Mouse (Mus musculus): Measurements from ENCODE around the gene Snrnp35. TPM values are rescaled to one million over a fixed set of nuclear protein-coding genes. Genes with fewer than 3 reads are reported as not detected.

Gene Snrnp35
- polyA plus RNA-seq, 1 experiment from 2014 or later = 14.1 TPM

- 89% methylated on average over 10 of the region's 10 CpGs for WGBS
Observed at GRCm38 (mm10) chr5:124510536-124511050, 27.7 kb downstream of the Snrnp35 start.

DNA sequence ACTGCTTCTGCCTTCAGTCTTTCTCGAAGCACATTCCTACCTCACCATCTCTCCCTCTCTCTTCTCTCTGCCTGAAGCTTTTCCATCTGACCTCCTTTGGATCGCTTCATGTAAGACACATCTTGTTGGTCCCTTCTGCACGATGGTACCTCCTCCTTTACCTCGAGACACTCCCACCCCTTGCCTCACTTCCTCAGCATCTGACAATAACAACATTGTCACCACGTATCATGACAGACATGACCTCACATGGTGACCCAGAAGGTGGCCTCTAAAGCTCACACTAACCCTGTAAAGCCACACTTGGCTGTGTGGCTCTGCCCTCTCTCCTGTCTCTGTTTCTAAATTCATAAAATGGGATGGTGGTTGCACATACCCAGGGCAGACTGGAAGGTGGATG is 32.9 kb downstream of the Snrnp35 start:
- H3K9me3 ChIP-seq (ENCODE audit: control insufficient read depth, low read length) = no peaks in the 10 kb centered on the region
- peaks cover 6% of the 10 kb centered on the region; the same call in 1 of the 2 replicates for H3K36me3 ChIP-seq (ENCODE audit: control insufficient read depth, insufficient read depth, low read length)
- no peak overlapping the region for H3K4me3 ChIP-seq (ENCODE audit: low read depth, low read length)
- no peak for ATAC-seq (ENCODE audit: insufficient number of reproducible peaks, low FRiP score, low TSS enrichment, low read depth)
- no peak overlapping the region for H3K27ac ChIP-seq (replicated peaks; ENCODE audit: low read depth, low read length)
- no peak for DNase-seq (ENCODE audit: low spot score)
- no peak overlapping the region for H3K4me2 ChIP-seq (ENCODE audit: low read depth, severe bottlenecking)
- H3K9ac ChIP-seq (ENCODE audit: low read length) = no peak overlapping the region
- H3K4me1 ChIP-seq (ENCODE audit: control insufficient read depth, insufficient read depth, low read length) = no peaks in the 10 kb centered on the region
- no peaks in the 10 kb centered on the region for H3K27me3 ChIP-seq (ENCODE audit: control insufficient read depth, insufficient read depth, low read length)
- 88% methylated on average over 5 of the region's 5 CpGs for WGBS

More at GRCm38 (mm10) chr5:124510536-124511050, 27.7 kb downstream of the Snrnp35 start:
- no peak for DNase-seq (ENCODE audit: low spot score)
- H3K36me3 ChIP-seq (ENCODE audit: control insufficient read depth, insufficient read depth, low read length) = peaks cover 9% of the 10 kb centered on the region
- H3K27me3 ChIP-seq (ENCODE audit: control insufficient read depth, insufficient read depth, low read length) = no peaks in the 10 kb centered on the region
- no peak for ATAC-seq (ENCODE audit: insufficient number of reproducible peaks, low FRiP score, low TSS enrichment, low read depth)
- H3K4me1 ChIP-seq (ENCODE audit: control insufficient read depth, insufficient read depth, low read length) = no peaks in the 10 kb centered on the region
- H3K9ac ChIP-seq (ENCODE audit: low read length) = no peak overlapping the region
- H3K9me3 ChIP-seq (ENCODE audit: control insufficient read depth, low read length) = no peaks in the 10 kb centered on the region
- H3K4me2 ChIP-seq (ENCODE audit: low read depth, severe bottlenecking) = no peak overlapping the region
- no peak overlapping the region for H3K27ac ChIP-seq (replicated peaks; ENCODE audit: low read depth, low read length)
- no peak overlapping the region for H3K4me3 ChIP-seq (ENCODE audit: low read depth, low read length)

GRCm38 (mm10) chr5:124518648-124519047 is 35.7 kb downstream of the Snrnp35 start:
- Histone ChIP-seq H3K4me1 (ENCODE audit: control insufficient read depth, insufficient read depth, low read length) (no peaks in the 10 kb centered on the region), H3K36me3 (ENCODE audit: control insufficient read depth, insufficient read depth, low read length) (peaks cover under 1% of the 10 kb centered on the region; the same call in 1 of the 2 replicates), H3K9ac (ENCODE audit: low read length) (no peak overlapping the region), H3K27me3 (ENCODE audit: control insufficient read depth, insufficient read depth, low read length) (no peaks in the 10 kb centered on the region), H3K4me3 (ENCODE audit: low read depth, low read length) (no peak overlapping the region), H3K27ac (replicated peaks; ENCODE audit: low read depth, low read length) (no peak overlapping the region), H3K4me2 (ENCODE audit: low read depth, severe bottlenecking) (no peak overlapping the region), H3K9me3 (ENCODE audit: control insufficient read depth, low read length) (no peaks in the 10 kb centered on the region)
- DNase-seq (ENCODE audit: low spot score) = no peak
- no peak for ATAC-seq (ENCODE audit: insufficient number of reproducible peaks, low FRiP score, low TSS enrichment, low read depth)
- 93% methylated on average over 10 of the region's 10 CpGs for WGBS

DNA sequence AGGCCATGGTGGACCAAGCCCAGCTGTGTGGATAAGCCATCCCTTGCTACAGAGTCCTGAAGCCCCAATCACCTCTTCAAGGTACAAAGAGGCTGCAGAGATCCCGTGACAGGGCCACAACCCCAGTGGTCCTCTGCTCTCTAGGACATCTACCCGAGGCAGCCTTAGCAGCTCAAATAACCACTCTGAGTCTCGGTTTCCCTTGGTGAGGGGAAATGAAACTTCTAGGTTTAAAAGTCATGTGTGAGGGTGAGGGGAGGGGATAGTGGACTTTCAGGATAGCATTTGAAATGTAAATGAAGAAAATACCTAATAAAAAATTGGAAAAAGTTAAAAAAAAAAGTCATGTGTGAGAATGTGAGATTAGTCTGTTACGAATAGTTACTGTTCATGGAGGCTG is 38.7 kb downstream of the Snrnp35 start:
- 89% methylated on average over 4 of the region's 4 CpGs for WGBS
- H3K36me3 ChIP-seq (ENCODE audit: control insufficient read depth, insufficient read depth, low read length) = no peaks in the 10 kb centered on the region; the same call in 1 of the 2 replicates
- no peak for ATAC-seq (ENCODE audit: insufficient number of reproducible peaks, low FRiP score, low TSS enrichment, low read depth)

DNA sequence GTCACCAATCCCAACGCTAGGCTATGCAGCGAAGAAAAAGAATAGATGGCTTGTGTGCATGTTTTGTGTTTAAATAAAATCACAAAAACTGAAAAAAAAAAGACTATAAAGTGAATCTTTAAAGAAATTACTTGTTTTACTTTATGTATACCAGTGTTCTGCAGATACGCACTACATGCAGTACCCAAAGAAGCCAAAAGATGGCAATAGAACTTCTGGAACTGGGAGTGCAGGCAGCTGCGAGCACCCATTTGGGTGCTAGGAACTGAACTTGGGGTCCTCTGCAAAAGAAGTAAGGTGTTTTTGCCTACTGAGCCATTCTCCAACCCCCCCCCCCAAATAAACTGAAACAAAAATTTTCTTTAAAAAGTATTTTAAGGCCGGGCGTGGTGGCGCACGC is 40.1 kb downstream of the Snrnp35 start:
- no peaks in the 10 kb centered on the region; the same call in 1 of the 2 replicates for H3K36me3 ChIP-seq (ENCODE audit: control insufficient read depth, insufficient read depth, low read length)
- H3K27me3 ChIP-seq (ENCODE audit: control insufficient read depth, insufficient read depth, low read length) = no peaks in the 10 kb centered on the region
- no peak for ATAC-seq (ENCODE audit: insufficient number of reproducible peaks, low FRiP score, low TSS enrichment, low read depth)
- DNase-seq (ENCODE audit: low spot score) = no peak
- no peak overlapping the region for H3K4me3 ChIP-seq (ENCODE audit: low read depth, low read length)
- WGBS = 94% methylated on average over 8 of the region's 8 CpGs
- H3K4me1 ChIP-seq (ENCODE audit: control insufficient read depth, insufficient read depth, low read length) = no peaks in the 10 kb centered on the region
- no peak overlapping the region for H3K9ac ChIP-seq (ENCODE audit: low read length)
- no peaks in the 10 kb centered on the region for H3K9me3 ChIP-seq (ENCODE audit: control insufficient read depth, low read length)
- no peak overlapping the region for H3K4me2 ChIP-seq (ENCODE audit: low read depth, severe bottlenecking)
- no peak overlapping the region for H3K27ac ChIP-seq (replicated peaks; ENCODE audit: low read depth, low read length)

More for the DNA sequence above, 38.7 kb downstream of the Snrnp35 start:
- no peak overlapping the region for H3K9ac ChIP-seq (ENCODE audit: low read length)
- no peak for DNase-seq (ENCODE audit: low spot score)
- H3K27ac ChIP-seq (replicated peaks; ENCODE audit: low read depth, low read length) = no peak overlapping the region
- H3K27me3 ChIP-seq (ENCODE audit: control insufficient read depth, insufficient read depth, low read length) = no peaks in the 10 kb centered on the region
- no peaks in the 10 kb centered on the region for H3K9me3 ChIP-seq (ENCODE audit: control insufficient read depth, low read length)
- H3K4me3 ChIP-seq (ENCODE audit: low read depth, low read length) = no peak overlapping the region
- H3K4me2 ChIP-seq (ENCODE audit: low read depth, severe bottlenecking) = no peak overlapping the region
- no peaks in the 10 kb centered on the region for H3K4me1 ChIP-seq (ENCODE audit: control insufficient read depth, insufficient read depth, low read length)

DNA sequence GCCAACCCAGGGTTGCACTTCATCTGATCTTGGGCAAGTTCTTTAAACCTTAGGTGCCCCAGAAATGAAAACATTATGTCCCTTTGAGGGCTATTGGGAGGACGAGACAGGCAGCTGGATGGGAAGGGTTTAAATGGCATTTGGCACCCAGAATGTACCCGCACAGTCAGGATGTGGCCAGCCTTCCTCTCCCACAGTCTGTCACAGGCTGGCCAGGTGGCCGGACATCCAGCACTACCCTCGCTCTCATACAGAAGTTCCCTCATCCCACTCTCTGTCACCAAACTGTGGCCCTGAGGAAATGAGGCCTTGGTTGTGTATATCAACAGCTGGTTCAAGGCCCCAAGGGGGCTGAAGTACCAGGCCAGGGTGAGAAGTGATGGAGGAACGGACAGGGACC is 42.0 kb downstream of the Snrnp35 start:
- Histone ChIP-seq H3K9ac (ENCODE audit: low read length) (no peak overlapping the region), H3K9me3 (ENCODE audit: control insufficient read depth, low read length) (no peaks in the 10 kb centered on the region), H3K36me3 (ENCODE audit: control insufficient read depth, insufficient read depth, low read length) (no peaks in the 10 kb centered on the region; the same call in 1 of the 2 replicates), H3K27me3 (ENCODE audit: control insufficient read depth, insufficient read depth, low read length) (no peaks in the 10 kb centered on the region), H3K4me1 (ENCODE audit: control insufficient read depth, insufficient read depth, low read length) (peaks cover 16% of the 10 kb centered on the region), H3K4me3 (ENCODE audit: low read depth, low read length) (no peak overlapping the region), H3K4me2 (ENCODE audit: low read depth, severe bottlenecking) (no peak overlapping the region), H3K27ac (replicated peaks; ENCODE audit: low read depth, low read length) (no peak overlapping the region)
- 90% methylated on average over 5 of the region's 5 CpGs for WGBS
- DNase-seq (ENCODE audit: low spot score) (no peak), ATAC-seq (ENCODE audit: insufficient number of reproducible peaks, low FRiP score, low TSS enrichment, low read depth) (no peak)

GRCm38 (mm10) chr5:124528351-124528750 is 45.4 kb downstream of the Snrnp35 start:
- H3K27ac ChIP-seq (replicated peaks; ENCODE audit: low read depth, low read length) = no peak overlapping the region
- no peak for ATAC-seq (ENCODE audit: insufficient number of reproducible peaks, low FRiP score, low TSS enrichment, low read depth)
- WGBS = 62% methylated on average over 4 of the region's 4 CpGs
- no peaks in the 10 kb centered on the region for H3K27me3 ChIP-seq (ENCODE audit: control insufficient read depth, insufficient read depth, low read length)
- no peaks in the 10 kb centered on the region; the same call in 1 of the 2 replicates for H3K36me3 ChIP-seq (ENCODE audit: control insufficient read depth, insufficient read depth, low read length)
- H3K4me2 ChIP-seq (ENCODE audit: low read depth, severe bottlenecking) = peak overlapping the region; percentile 72
- no peaks in the 10 kb centered on the region for H3K9me3 ChIP-seq (ENCODE audit: control insufficient read depth, low read length)
- 0 out of 2 replicates have a peak overlapping the region, but pooled peaks have one; percentile 49 for H3K9ac ChIP-seq (ENCODE audit: low read length)
- H3K4me1 ChIP-seq (ENCODE audit: control insufficient read depth, insufficient read depth, low read length) = peaks cover 25% of the 10 kb centered on the region
- no peak for DNase-seq (ENCODE audit: low spot score)
- peak overlapping the region; percentile 84; the same call in 1 of the 2 replicates for H3K4me3 ChIP-seq (ENCODE audit: low read depth, low read length)

DNA sequence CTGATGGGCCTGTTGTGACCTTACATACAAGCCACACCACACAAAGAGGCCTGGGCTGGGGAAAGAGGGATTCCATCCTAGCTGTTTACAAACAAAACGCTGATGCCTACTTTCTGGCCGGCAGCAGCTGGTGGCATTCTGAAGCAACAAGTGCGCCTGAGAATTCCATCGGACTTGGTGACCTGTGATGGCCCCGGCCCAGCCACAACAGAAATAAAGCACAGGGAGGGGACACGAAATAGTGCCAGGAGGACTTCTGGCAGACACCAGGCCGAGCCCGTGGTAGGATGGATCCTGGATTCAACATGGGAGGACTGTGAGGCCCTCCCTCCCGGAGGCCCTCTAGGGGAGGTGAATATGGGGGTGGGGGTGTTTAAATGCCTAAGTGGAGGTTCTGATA is 45.9 kb downstream of the Snrnp35 start:
- peak overlapping the region; percentile 49; the same call in 1 of the 2 replicates for H3K9ac ChIP-seq (ENCODE audit: low read length)
- peaks cover 25% of the 10 kb centered on the region for H3K4me1 ChIP-seq (ENCODE audit: control insufficient read depth, insufficient read depth, low read length)
- no peaks in the 10 kb centered on the region for H3K9me3 ChIP-seq (ENCODE audit: control insufficient read depth, low read length)
- no peak for ATAC-seq (ENCODE audit: insufficient number of reproducible peaks, low FRiP score, low TSS enrichment, low read depth)
- peak overlapping the region; percentile 84 for H3K4me3 ChIP-seq (ENCODE audit: low read depth, low read length)
- peak overlapping the region; percentile 72 for H3K4me2 ChIP-seq (ENCODE audit: low read depth, severe bottlenecking)
- no peaks in the 10 kb centered on the region; the same call in 1 of the 2 replicates for H3K36me3 ChIP-seq (ENCODE audit: control insufficient read depth, insufficient read depth, low read length)
- DNase-seq (ENCODE audit: low spot score) = no peak
- H3K27me3 ChIP-seq (ENCODE audit: control insufficient read depth, insufficient read depth, low read length) = no peaks in the 10 kb centered on the region
- H3K27ac ChIP-seq (replicated peaks; ENCODE audit: low read depth, low read length) = peak overlapping the region; percentile 21; the same call in 1 of the 2 replicates
- WGBS = 42% methylated on average over 9 of the region's 9 CpGs

Measured in limb, embryonic 11.5 days (tissue).